Mouse (Mus musculus): Measurements from ENCODE around the gene Pakap.

- no peak for TF ChIP-seq CTCF (IDR thresholded peaks at IDR 0.05; ENCODE audit: borderline replicate concordance, insufficient read depth, low read length)
- TF ChIP-seq POLR2A (IDR thresholded peaks at IDR 0.05; ENCODE audit: low read depth, low read length), result no peak
Observed at GRCm38 (mm10) chr4:57538029-57538688, 29.8 kb upstream of the Pakap start.
